Mouse (Mus musculus) liver, postnatal 0 days (tissue): ENCODE data around the gene Prkca.

Experiments
- CTCF ChIP-seq: sonication (generic); IDR thresholded peaks from 2 replicates; pipeline ENCODE4 v1.5.1; 2016; ENCODE audit warnings: antibody characterized with exemption, low read depth
- EP300 ChIP-seq: IDR thresholded peaks from 2 replicates; pipeline ENCODE4 v1.6.1; 2016; ENCODE audit warnings: antibody characterized with exemption, low read depth, mild to moderate bottlenecking

DNA sequence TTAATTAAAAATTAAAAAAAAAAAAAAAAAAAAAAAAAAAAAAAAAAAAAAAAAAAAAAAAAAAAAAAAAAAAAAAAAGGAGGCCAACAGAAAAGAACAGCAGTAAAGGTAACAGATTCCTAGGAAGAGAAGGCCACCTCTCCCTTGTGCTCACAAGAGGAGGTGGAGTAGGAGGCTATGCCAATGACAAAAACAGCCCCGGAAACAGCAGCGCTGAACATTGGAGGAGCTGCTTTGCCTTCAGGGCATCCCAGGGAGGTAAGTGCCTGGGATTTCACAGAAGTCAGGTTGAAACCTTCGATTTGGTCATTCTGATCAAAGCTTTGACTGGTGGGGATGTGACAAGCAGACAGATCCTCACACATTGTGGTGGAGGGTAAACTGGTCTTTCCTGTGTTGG lies 231.3 kb downstream of the Prkca start:
- TF ChIP-seq CTCF: no peak
- no peak for TF ChIP-seq EP300
